9 mouse cellular contexts compared by ENCODE assay signal in genomic region chr5:75574852-75575566, GRCm38 (mm10). TPM values are rescaled to one million over a fixed set of nuclear protein-coding genes. Genes with fewer than 3 reads are reported as not detected.
DNase-seq lines count a peak whose midpoint lies in the region; ATAC-seq and TF ChIP-seq lines count a peak whose summit lies in the region.
"Had no signal": no experiment of that assay in that cellular context is flagged by ENCODE, and none has a peak within 500 bp of the region (broad histone marks: within the 10 kb centered on the region; RNA-seq: fewer than 3 reads in every experiment).

TSS of gene Kit (plus strand) at chr5:75574916.

- under 1% methylated on average over 58 of the region's 65 CpGs for WGBS in forebrain, embryonic 15.5 days
- under 1% methylated on average over 65 of the region's 65 CpGs for whole genome bisulfite sequencing in olfactory bulb, adult 2 months
- WGBS in thymus, adult 2 months = under 1% methylated on average over 65 of the region's 65 CpGs

- H3K4me3 ChIP-seq in E14TG2a.4 (replicated peaks; ENCODE audit: low read length) = peak within 1 kb of the TSS; percentile 94
- peak within 1 kb of the TSS; percentile 71 for H3K4me3 ChIP-seq in forebrain, embryonic 15.5 days
- peak within 1 kb of the TSS; percentile 33 for H3K4me3 ChIP-seq in olfactory bulb, adult 2 months (ENCODE audit: insufficient read depth, low read depth, low read length)
- peak within 1 kb of the TSS; percentile 39 for H3K4me3 ChIP-seq in thymus, adult 2 months (ENCODE audit: control insufficient read depth, insufficient read depth, low read length)

- H3K9ac ChIP-seq in forebrain, embryonic 15.5 days (replicated peaks) = peak within 1 kb of the TSS; percentile 71

- H3K4me2 ChIP-seq in forebrain, embryonic 15.5 days (replicated peaks) = peak within 1 kb of the TSS; percentile 97

- peak; percentile 92 for ATAC-seq in forebrain, embryonic 15.5 days (replicated peaks)

- no peak for TF ChIP-seq CTCF in E14TG2a.4 (conservative IDR thresholded peaks at IDR 0.05; ENCODE audit: low read length)
- no peak for TF ChIP-seq CTCF in olfactory bulb, adult 2 months (IDR thresholded peaks at IDR 0.05; ENCODE audit: insufficient read depth, low read depth, low read length)
- no peak for TF ChIP-seq CTCF in thymus, adult 2 months (IDR thresholded peaks at IDR 0.05; ENCODE audit: borderline replicate concordance, control insufficient read depth, extremely low read depth, insufficient read depth, low read length, poor library complexity)

- no peaks in the 10 kb centered on the region for H3K36me3 ChIP-seq in E14TG2a.4 (ENCODE audit: insufficient read depth, low read length)
- H3K36me3 ChIP-seq in forebrain, embryonic 15.5 days = no peaks in the 10 kb centered on the region
- H3K36me3 ChIP-seq in thymus, adult 2 months (ENCODE audit: control insufficient read depth, insufficient read depth, low read length) = no peaks in the 10 kb centered on the region

- H3K27ac ChIP-seq in forebrain, embryonic 15.5 days (replicated peaks) = peak within 1 kb of the TSS; percentile 71
- no peak within 1 kb of the TSS for H3K27ac ChIP-seq in olfactory bulb, adult 2 months (ENCODE audit: insufficient read depth, low read depth, low read length)
- no peak within 1 kb of the TSS for H3K27ac ChIP-seq in thymus, adult 2 months (ENCODE audit: control insufficient read depth, insufficient read depth, low read length)

- no peaks in the 10 kb centered on the region for H3K9me3 ChIP-seq in E14TG2a.4 (ENCODE audit: low read length)
- H3K9me3 ChIP-seq in forebrain, embryonic 15.5 days = no peaks in the 10 kb centered on the region

- peaks cover 14% of the 10 kb centered on the region; the same call in 1 of the 2 replicates for H3K27me3 ChIP-seq in E14TG2a.4 (ENCODE audit: insufficient read depth, low read length)
- H3K27me3 ChIP-seq in forebrain, embryonic 15.5 days = no peaks in the 10 kb centered on the region
- no peaks in the 10 kb centered on the region; the same call in 1 of the 2 replicates for H3K27me3 ChIP-seq in thymus, adult 2 months (ENCODE audit: control insufficient read depth, insufficient read depth, low read length)
- H3K27me3 ChIP-seq: CH12.LX had no signal

- DNase-seq in cerebellum, adult 11-12 months = peak; percentile 28
- DNase-seq in heart, postnatal 25 days (ENCODE audit: low spot score) = peak; percentile 53
- peak; percentile 67 to 70 for DNase-seq in layer of hippocampus, adult 18-20 months (ENCODE audit: low spot score in 2 of 2)
- peak; percentile 69 to 76 for DNase-seq in lung, adult 18-20 months
- DNase-seq in thymus, adult 2 months = peak; percentile 86

- H3K4me1 ChIP-seq in E14TG2a.4 (replicated peaks; ENCODE audit: low read depth, low read length) = peaks cover 48% of the 10 kb centered on the region
- H3K4me1 ChIP-seq in forebrain, embryonic 15.5 days = peaks cover 20% of the 10 kb centered on the region
- H3K4me1 ChIP-seq in olfactory bulb, adult 2 months (ENCODE audit: control insufficient read depth, insufficient read depth, low read length) = peaks cover 18% of the 10 kb centered on the region
- H3K4me1 ChIP-seq in thymus, adult 2 months (replicated peaks; ENCODE audit: control insufficient read depth, insufficient read depth, low read length) = peaks cover 17% of the 10 kb centered on the region; the same call in 1 of the 2 replicates

- no peak for TF ChIP-seq POLR2A in olfactory bulb, adult 2 months (IDR thresholded peaks at IDR 0.05; ENCODE audit: insufficient read depth, low read depth, low read length)
- TF ChIP-seq POLR2A in thymus, adult 2 months (IDR thresholded peaks at IDR 0.05; ENCODE audit: control insufficient read depth, extremely low read depth, insufficient read depth, low read length, poor library complexity) = no peak

- intact Hi-C loops in heart, postnatal 25 days (cut with DNase I) = loop anchor here (1.0 kb wide), 1 partner anchor 278 kb away; no protein-coding TSS in a partner anchor

RNA-seq across cellular contexts. Expression of gene Kit, which starts in this region (rescaled TPM):
- 31.8 and 35.4 TPM in 2 replicates for polyA plus RNA-seq in forebrain, embryonic 15.5 days (2015; fragmentation: Nextera tagmentation; extraction: Ambion mirVana)
- total RNA-seq in heart, postnatal 25 days (2021) = 1 to 10 TPM; 3.6 to 3.9 TPM
- total RNA-seq in layer of hippocampus, adult 18-20 months (2021) = 10 to 100 TPM; 73.3 to 78.2 TPM
- polyA plus RNA-seq in olfactory bulb, adult 2 months (2012; ENCODE audit: insufficient read depth, insufficient read length, low replicate concordance, missing spikeins) = not detected in 2 replicates
- polyA plus RNA-seq in thymus, adult 2 months (2012; rRNA removed) = 9.6 and 10.2 TPM in 2 replicates

Comparison
In these comparisons a context has a peak if more than half of its experiments do, and no peak if none do; other contexts are left out.
1. RNA of gene Kit (total RNA-seq): 73.3 to 78.2 TPM in layer of hippocampus, adult 18-20 months; 3.6 to 3.9 TPM in heart, postnatal 25 days; every median in the first group is over 10 times any median in the second.
2. RNA of gene Kit (polyA plus RNA-seq): 31.8 to 35.4 TPM in forebrain, embryonic 15.5 days and 9.6 to 10.2 TPM in thymus, adult 2 months; not detected in olfactory bulb, adult 2 months; every median in the first group is over 10 times any median in the second.
3. H3K4me3 ChIP-seq: peak in every context shown above with its lines; median percentile 94 in E14TG2a.4; 71 in forebrain, embryonic 15.5 days; 39 in thymus, adult 2 months; 33 in olfactory bulb, adult 2 months.
4. DNase-seq: peak in every context shown above with its lines; median percentile 86 in thymus, adult 2 months; 72 in lung, adult 18-20 months; 68 in layer of hippocampus, adult 18-20 months; 53 in heart, postnatal 25 days; 28 in cerebellum, adult 11-12 months.